Mouse (Mus musculus): ENCODE measurements around the gene Aif1l. TPM values are rescaled to one million over a fixed set of nuclear protein-coding genes. Genes with fewer than 3 reads are reported as not detected.

Gene Aif1l
- polyA plus RNA-seq, 1 experiment from 2014 or later, result 17.8 TPM

GRCm38 (mm10) chr2:32019704-32020103 lies 69.8 kb downstream of the Aif1l start:
- Histone ChIP-seq H3K36me3 (ENCODE audit: control insufficient read depth, insufficient read depth, low read length) (peaks cover 58% of the 10 kb centered on the region), H3K4me1 (ENCODE audit: control insufficient read depth, insufficient read depth, low read length) (no peaks in the 10 kb centered on the region), H3K4me2 (ENCODE audit: low read depth, low read length) (no peak overlapping the region), H3K4me3 (ENCODE audit: low read depth, low read length) (no peak overlapping the region), H3K27ac (ENCODE audit: low read depth, low read length) (no peak overlapping the region), H3K9ac (replicated peaks; ENCODE audit: low read depth, low read length) (no peak overlapping the region), H3K9me3 (ENCODE audit: control insufficient read depth, low read length) (no peaks in the 10 kb centered on the region), H3K27me3 (ENCODE audit: control insufficient read depth, insufficient read depth, low read length) (no peaks in the 10 kb centered on the region)
- 87% methylated on average over 4 of the region's 4 CpGs for WGBS
- ATAC-seq (ENCODE audit: low read depth), result no peak

GRCm38 (mm10) chr2:32020229-32020628 lies 70.3 kb downstream of the Aif1l start:
- Histone ChIP-seq H3K4me3 (ENCODE audit: low read depth, low read length) (no peak overlapping the region), H3K9me3 (ENCODE audit: control insufficient read depth, low read length) (no peaks in the 10 kb centered on the region), H3K36me3 (ENCODE audit: control insufficient read depth, insufficient read depth, low read length) (peaks cover 58% of the 10 kb centered on the region), H3K27me3 (ENCODE audit: control insufficient read depth, insufficient read depth, low read length) (no peaks in the 10 kb centered on the region), H3K9ac (replicated peaks; ENCODE audit: low read depth, low read length) (no peak overlapping the region), H3K4me2 (ENCODE audit: low read depth, low read length) (no peak overlapping the region), H3K27ac (ENCODE audit: low read depth, low read length) (no peak overlapping the region), H3K4me1 (ENCODE audit: control insufficient read depth, insufficient read depth, low read length) (no peaks in the 10 kb centered on the region)
- WGBS, result 96% methylated on average over 5 of the region's 5 CpGs
- ATAC-seq (ENCODE audit: low read depth), result no peak

Other genes starting within 250 kb of the Aif1l start
- gene Qrfp, start 139.6 kb upstream of the Aif1l start, polyA plus RNA-seq (2014; fragmentation: Nextera tagmentation; extraction: Ambion mirVana), result 0.09 TPM in 1 of 2 replicates, not detected in the other
- 3.8 and 4.3 TPM in 2 replicates for gene Fibcd1, start 104.1 kb upstream of the Aif1l start, polyA plus RNA-seq (2014; fragmentation: Nextera tagmentation; extraction: Ambion mirVana)
- gene Lamc3, start 62.8 kb upstream of the Aif1l start, polyA plus RNA-seq (2014; fragmentation: Nextera tagmentation; extraction: Ambion mirVana), result 0.60 and 4.9 TPM in 2 replicates
- 54.5 and 59.9 TPM in 2 replicates for gene Nup214, start 24.3 kb downstream of the Aif1l start, polyA plus RNA-seq (2014; fragmentation: Nextera tagmentation; extraction: Ambion mirVana)
- gene Fam78a, start 134.7 kb downstream of the Aif1l start, polyA plus RNA-seq (2014; fragmentation: Nextera tagmentation; extraction: Ambion mirVana), result 0.28 and 0.50 TPM in 2 replicates
- 23.8 and 25.2 TPM in 2 replicates for gene Plpp7, start 145.4 kb downstream of the Aif1l start, polyA plus RNA-seq (2014; fragmentation: Nextera tagmentation; extraction: Ambion mirVana)
- 101 and 118 TPM in 2 replicates for gene Prrc2b, start 200.9 kb downstream of the Aif1l start, polyA plus RNA-seq (2014; fragmentation: Nextera tagmentation; extraction: Ambion mirVana)

Measured in neural tube, embryonic 14.5 days (tissue).